Comparison of ENCODE assay signal across 22 mouse cellular contexts in genomic region chr6:129160103-129160502, GRCm38 (mm10). TPM values are rescaled to one million over a fixed set of nuclear protein-coding genes. Genes with fewer than 3 reads are reported as not detected.
DNase-seq lines count a peak whose midpoint lies in the region; ATAC-seq and TF ChIP-seq lines count a peak whose summit lies in the region.
"Had no signal": no experiment of that assay in that cellular context is flagged by ENCODE, and none has a peak within 500 bp of the region (broad histone marks: within the 10 kb centered on the region; RNA-seq: fewer than 3 reads in every experiment).

No protein-coding gene starts in this region.

- WGBS in kidney, embryonic 14.5 days, result 84% methylated on average over 3 of the region's 3 CpGs
- 71% methylated on average over 3 of the region's 3 CpGs for WGBS in lung, postnatal 0 days
- 73% methylated on average over 3 of the region's 3 CpGs for WGBS in lung, adult 2 months

- no peak for TF ChIP-seq CTCF in gastrocnemius, adult 2 months (IDR thresholded peaks at IDR 0.05)
- no peak for TF ChIP-seq CTCF in lung, postnatal 0 days (IDR thresholded peaks at IDR 0.05)
- no peak for TF ChIP-seq CTCF in lung, adult 2 months (IDR thresholded peaks at IDR 0.05; ENCODE audit: insufficient read depth, low read length)

- H3K4me3 ChIP-seq in gastrocnemius, adult 2 months, result no peak overlapping the region
- H3K4me3 ChIP-seq in kidney, embryonic 14.5 days (ENCODE audit: low read length), result no peak overlapping the region
- no peak overlapping the region for H3K4me3 ChIP-seq in lung, postnatal 0 days (ENCODE audit: low read depth, low read length)
- no peak overlapping the region for H3K4me3 ChIP-seq in lung, adult 2 months (replicated peaks; ENCODE audit: extremely low read depth, low read depth, low read length)
- H3K4me3 ChIP-seq: embryonic facial prominence, embryonic 15.5 days; forebrain, embryonic 12.5 days; lung, embryonic 15.5 days; midbrain, embryonic 10.5 days had no signal

- peak; percentile 59; the same call in 1 of the 2 replicates for TF ChIP-seq EP300 in lung, postnatal 0 days (IDR thresholded peaks at IDR 0.05)

- no peak for ATAC-seq in kidney, embryonic 14.5 days (ENCODE audit: low FRiP score, low TSS enrichment)
- ATAC-seq in lung, postnatal 0 days, result peak; percentile 62
- ATAC-seq: hindbrain, postnatal 0 days; Patski had no signal

- H3K36me3 ChIP-seq in kidney, embryonic 14.5 days (ENCODE audit: control insufficient read depth, insufficient read depth, low read length), result no peaks in the 10 kb centered on the region
- no peaks in the 10 kb centered on the region for H3K36me3 ChIP-seq in lung, postnatal 0 days (ENCODE audit: insufficient read depth, low read length)
- H3K36me3 ChIP-seq: embryonic facial prominence, embryonic 15.5 days; forebrain, embryonic 12.5 days; lung, embryonic 15.5 days; midbrain, embryonic 10.5 days had no signal

- no peak overlapping the region for H3K9ac ChIP-seq in kidney, embryonic 14.5 days (ENCODE audit: low read depth, low read length)
- H3K9ac ChIP-seq in lung, postnatal 0 days (replicated peaks; ENCODE audit: low read depth), result no peak overlapping the region
- H3K9ac ChIP-seq: embryonic facial prominence, embryonic 15.5 days; forebrain, embryonic 12.5 days; lung, embryonic 15.5 days had no signal

- H3K4me1 ChIP-seq in kidney, embryonic 14.5 days (ENCODE audit: control insufficient read depth, insufficient read depth, low read length), result no peaks in the 10 kb centered on the region
- H3K4me1 ChIP-seq in lung, postnatal 0 days (ENCODE audit: insufficient read depth, low read depth, low read length), result no peaks in the 10 kb centered on the region
- no peaks in the 10 kb centered on the region; the same call in 1 of the 2 replicates for H3K4me1 ChIP-seq in lung, adult 2 months (ENCODE audit: control insufficient read depth, insufficient read depth, low read length)
- H3K4me1 ChIP-seq: embryonic facial prominence, embryonic 15.5 days; forebrain, embryonic 12.5 days; lung, embryonic 15.5 days; midbrain, embryonic 10.5 days had no signal

- intact Hi-C loops in gastrocnemius, adult 2 months (cut with DNase I), result no loop called here

- TF ChIP-seq POLR2A in lung, adult 2 months (IDR thresholded peaks at IDR 0.05; ENCODE audit: borderline replicate concordance, extremely low read depth, low read depth, low read length), result no peak

- DNase-seq in gastrocnemius, adult 2 months, result peak; percentile 19
- no peak for DNase-seq in gastrocnemius, postnatal 4 days (ENCODE audit: low spot score in 2 of 2)
- peak; percentile 63 for DNase-seq in kidney, adult 11 months
- DNase-seq in lung, postnatal 0 days (ENCODE audit: low spot score), result peak; percentile 55
- no peak for DNase-seq in lung, adult 2 months
- peak; percentile 89 for DNase-seq in skeletal muscle tissue, adult 2 months (ENCODE audit: low read depth, low spot score)
- no peak for DNase-seq in frontal cortex, postnatal 36 days (ENCODE audit: low spot score in 2 of 2)
- DNase-seq: B cell, adult 2 months; cerebellum, adult 9-11 months; right cerebral cortex, postnatal 4 days; thymus, adult 2 months had no signal

- no peak overlapping the region for H3K4me2 ChIP-seq in kidney, embryonic 14.5 days (replicated peaks; ENCODE audit: low read depth, low read length)
- H3K4me2 ChIP-seq in lung, postnatal 0 days (replicated peaks; ENCODE audit: low read depth, low read length), result no peak overlapping the region
- H3K4me2 ChIP-seq: embryonic facial prominence, embryonic 15.5 days; forebrain, embryonic 12.5 days; lung, embryonic 15.5 days had no signal

- no peaks in the 10 kb centered on the region for H3K9me3 ChIP-seq in kidney, embryonic 14.5 days (ENCODE audit: control insufficient read depth, low read length)
- H3K9me3 ChIP-seq in lung, postnatal 0 days (ENCODE audit: low read length), result no peaks in the 10 kb centered on the region
- H3K9me3 ChIP-seq: embryonic facial prominence, embryonic 15.5 days; forebrain, embryonic 12.5 days; lung, embryonic 15.5 days; midbrain, embryonic 10.5 days had no signal

- peak overlapping the region; percentile 79 for H3K27ac ChIP-seq in gastrocnemius, adult 2 months
- no peak overlapping the region for H3K27ac ChIP-seq in kidney, embryonic 14.5 days (ENCODE audit: low read depth, low read length)
- H3K27ac ChIP-seq in lung, postnatal 0 days (ENCODE audit: low read length), result no peak overlapping the region
- H3K27ac ChIP-seq: embryonic facial prominence, embryonic 15.5 days; forebrain, embryonic 12.5 days; hindbrain, postnatal 0 days; lung, embryonic 15.5 days; midbrain, embryonic 10.5 days had no signal

- H3K27me3 ChIP-seq in kidney, embryonic 14.5 days (ENCODE audit: control insufficient read depth, insufficient read depth, low read length), result no peaks in the 10 kb centered on the region
- H3K27me3 ChIP-seq in lung, postnatal 0 days (replicated peaks; ENCODE audit: insufficient read depth, low read length), result no peaks in the 10 kb centered on the region
- H3K27me3 ChIP-seq: embryonic facial prominence, embryonic 15.5 days; forebrain, embryonic 12.5 days; lung, embryonic 15.5 days; Patski had no signal

RNA-seq across cellular contexts. Expression of gene Clec2d, which starts 20.3 kb away (rescaled TPM):
- total RNA-seq in gastrocnemius, adult 2 months (2021), result 100 to 1,000 TPM in 1 of 2 experiments, 10 to 100 TPM in 1; 73.7 to 109 TPM
- 10 to 100 TPM; 32.1 to 44.6 TPM for total RNA-seq in gastrocnemius, postnatal 4 days (2021)
- polyA plus RNA-seq in kidney, embryonic 14.5 days (2014; fragmentation: Nextera tagmentation; extraction: Ambion mirVana), result 0.31 and 0.58 TPM in 2 replicates
- 4.5 and 5.1 TPM in 2 replicates for polyA plus RNA-seq in lung, postnatal 0 days (2015; fragmentation: Nextera tagmentation; extraction: Ambion mirVana)
- 103 and 250 TPM in 2 replicates for polyA plus RNA-seq in lung, adult 2 months (2012; rRNA removed)
- polyA plus RNA-seq: forebrain, embryonic 12.5 days; hindbrain, postnatal 0 days; limb, embryonic 11.5 days; midbrain, embryonic 10.5 days; neural tube, embryonic 14.5 days had no signal

RNA-seq across cellular contexts. Expression of gene Clec2e, which starts 59.4 kb away (rescaled TPM):
- total RNA-seq in gastrocnemius, adult 2 months (2021), result under 1 TPM; 0.11 to 0.23 TPM
- total RNA-seq in gastrocnemius, postnatal 4 days (2021), result under 1 TPM; 0.29 to 0.47 TPM
- not detected in 2 replicates for polyA plus RNA-seq in kidney, embryonic 14.5 days (2014; fragmentation: Nextera tagmentation; extraction: Ambion mirVana)
- not detected in 2 replicates for polyA plus RNA-seq in lung, postnatal 0 days (2015; fragmentation: Nextera tagmentation; extraction: Ambion mirVana)
- polyA plus RNA-seq in lung, adult 2 months (2012; rRNA removed), result 0.09 and 0.12 TPM in 2 replicates
- total RNA-seq: hindbrain, postnatal 0 days; layer of hippocampus, adult 18-20 months had no signal
- polyA plus RNA-seq: embryonic facial prominence, embryonic 15.5 days; forebrain, embryonic 12.5 days; hindbrain, postnatal 0 days; limb, embryonic 11.5 days; lung, embryonic 15.5 days; midbrain, embryonic 10.5 days; neural tube, embryonic 14.5 days; Patski; stomach, embryonic 14.5 days had no signal

Comparison
In these comparisons a context has a peak if more than half of its experiments do, and no peak if none do; other contexts are left out.
1. DNase-seq: peak in gastrocnemius, adult 2 months (single experiment), kidney, adult 11 months (single experiment), lung, postnatal 0 days (single experiment) and skeletal muscle tissue, adult 2 months (single experiment); none in gastrocnemius, postnatal 4 days (0 of 2), lung, adult 2 months (single experiment) and frontal cortex, postnatal 36 days (0 of 2).
2. RNA of gene Clec2d, which starts 20.3 kb away (polyA plus RNA-seq): 103 to 250 TPM in lung, adult 2 months; 4.5 to 5.1 TPM in lung, postnatal 0 days and 0.31 to 0.58 TPM in kidney, embryonic 14.5 days; every median in the first group is over 10 times any median in the second.